Mouse (Mus musculus) liver, embryonic 16.5 days (tissue): ENCODE data around the gene Wnt3. TPM values are rescaled to one million over a fixed set of nuclear protein-coding genes. Genes with fewer than 3 reads are reported as not detected.

Source experiments
- ATAC-seq: fragments of 200-750 bp; cut with Nextera tagmentation; 2 replicates; pipeline ENCODE4 v1.8.0; 2017; ENCODE audit warnings: low read depth, mild to moderate bottlenecking, moderate number of reproducible peaks, moderate library complexity
- H3K27ac ChIP-seq: fragments of 300-500 bp; sonication (generic); 2 replicates; pipeline ENCODE4 v1.5.1; 2014; ENCODE audit warnings: mild to moderate bottlenecking, low read length
- H3K27me3 ChIP-seq: fragments of 300-500 bp; sonication (generic); 2 replicates; pipeline ENCODE4 v1.6.1; 2014; ENCODE audit warnings: low read depth, low read length, mixed read lengths; ENCODE audit not compliant: control insufficient read depth, insufficient read depth
- H3K36me3 ChIP-seq: fragments of 300-500 bp; sonication (generic); 2 replicates; pipeline ENCODE4 v1.6.1; 2014; ENCODE audit warnings: mild to moderate bottlenecking; ENCODE audit not compliant: control insufficient read depth, insufficient read depth
- H3K4me1 ChIP-seq: fragments of 300-500 bp; sonication (generic); 2 replicates; pipeline ENCODE4 v1.6.1; 2014; ENCODE audit warnings: low read depth, low read length, mixed read lengths; ENCODE audit not compliant: control insufficient read depth
- H3K4me2 ChIP-seq: fragments of 300-500 bp; sonication (generic); 2 replicates; pipeline ENCODE4 v1.6.1; 2014; ENCODE audit warnings: low read depth, low read length, mixed read lengths
- H3K4me3 ChIP-seq: fragments of 300-500 bp; sonication (generic); 2 replicates; pipeline ENCODE4 v1.5.1; 2014; ENCODE audit warnings: low read depth, mild to moderate bottlenecking, low read length
- H3K9ac ChIP-seq: fragments of 300-500 bp; sonication (generic); 2 replicates; pipeline ENCODE4 v1.6.1; 2014; ENCODE audit warnings: low read depth, low read length
- H3K9me3 ChIP-seq: fragments of 300-500 bp; sonication (generic); replicated peaks from 2 replicates; pipeline ENCODE4 v1.6.1; 2016; ENCODE audit warnings: low read length; ENCODE audit not compliant: control insufficient read depth
- WGBS: fragments of 180-500 bp; shearing (Covaris S2); extraction: QIAGEN DNeasy Blood & Tissue Kit; methylation state at CpG from one replicate; pipeline ENCODE4 v1.1.7; 2014; ENCODE audit not compliant: insufficient replicate concordance; 5-methylcytosine and 5-hydroxymethylcytosine counted together
- polyA plus RNA-seq: library from polyadenylated mRNA; unstranded; fragments of >200 nt; fragmentation: Nextera tagmentation; extraction: Ambion mirVana; gene quantifications from 2 replicates; pipeline ENCODE4 v1.2.1, GENCODE M21; 2015

Gene Wnt3
- polyA plus RNA-seq, 1 experiment from 2014 or later: not detected

DNA sequence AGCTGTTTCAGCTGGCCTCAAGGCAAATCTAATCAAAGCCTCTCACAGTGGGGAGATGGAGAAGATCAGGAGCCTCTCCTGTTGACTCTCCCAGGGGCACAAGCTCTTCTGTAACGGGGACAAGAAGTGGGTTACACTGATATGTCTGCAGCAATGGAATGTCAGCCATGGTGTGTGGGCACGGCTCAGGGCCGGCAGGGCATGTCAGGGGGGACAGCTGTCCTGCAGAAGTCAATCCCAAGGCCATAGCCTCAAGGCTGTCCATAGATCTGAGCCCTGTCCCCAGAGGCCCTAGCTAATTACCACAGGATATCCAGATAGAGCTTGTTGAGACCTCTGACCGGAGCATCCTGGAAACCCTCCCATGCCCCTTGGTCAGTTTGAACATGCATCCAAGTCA, 30.9 kb downstream of the Wnt3 start:
- Histone ChIP-seq H3K27ac (no peak overlapping the region), H3K4me1 (no peaks in the 10 kb centered on the region), H3K4me2 (no peak overlapping the region), H3K4me3 (no peak overlapping the region), H3K27me3 (peaks cover 22% of the 10 kb centered on the region), H3K9ac (no peak overlapping the region), H3K9me3 (no peaks in the 10 kb centered on the region), H3K36me3 (no peaks in the 10 kb centered on the region)
- WGBS: 57% methylated on average over 4 of the region's 4 CpGs
- ATAC-seq: no peak

DNA sequence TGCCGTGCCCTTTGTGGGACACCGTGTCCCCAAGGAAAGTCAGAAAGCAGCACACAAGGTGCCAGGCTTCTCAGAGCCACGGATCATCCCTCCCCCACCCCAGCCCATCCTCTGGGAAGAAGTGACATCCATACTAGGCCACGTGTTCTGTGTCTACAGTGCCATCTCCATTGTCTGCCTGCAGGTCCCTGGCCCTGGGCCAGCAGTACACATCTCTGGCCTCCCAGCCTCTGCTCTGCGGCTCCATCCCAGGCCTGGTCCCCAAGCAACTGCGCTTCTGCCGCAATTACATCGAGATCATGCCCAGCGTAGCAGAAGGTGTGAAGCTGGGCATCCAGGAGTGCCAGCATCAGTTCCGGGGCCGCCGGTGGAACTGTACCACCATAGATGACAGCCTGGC, 34.0 kb downstream of the Wnt3 start:
- Histone ChIP-seq H3K9me3 (no peaks in the 10 kb centered on the region), H3K27ac (no peak overlapping the region), H3K36me3 (no peaks in the 10 kb centered on the region), H3K4me1 (no peaks in the 10 kb centered on the region), H3K4me3 (no peak overlapping the region), H3K9ac (no peak overlapping the region), H3K4me2 (no peak overlapping the region), H3K27me3 (peaks cover 49% of the 10 kb centered on the region)
- 34% methylated on average over 12 of the region's 12 CpGs for WGBS
- no peak for ATAC-seq

DNA sequence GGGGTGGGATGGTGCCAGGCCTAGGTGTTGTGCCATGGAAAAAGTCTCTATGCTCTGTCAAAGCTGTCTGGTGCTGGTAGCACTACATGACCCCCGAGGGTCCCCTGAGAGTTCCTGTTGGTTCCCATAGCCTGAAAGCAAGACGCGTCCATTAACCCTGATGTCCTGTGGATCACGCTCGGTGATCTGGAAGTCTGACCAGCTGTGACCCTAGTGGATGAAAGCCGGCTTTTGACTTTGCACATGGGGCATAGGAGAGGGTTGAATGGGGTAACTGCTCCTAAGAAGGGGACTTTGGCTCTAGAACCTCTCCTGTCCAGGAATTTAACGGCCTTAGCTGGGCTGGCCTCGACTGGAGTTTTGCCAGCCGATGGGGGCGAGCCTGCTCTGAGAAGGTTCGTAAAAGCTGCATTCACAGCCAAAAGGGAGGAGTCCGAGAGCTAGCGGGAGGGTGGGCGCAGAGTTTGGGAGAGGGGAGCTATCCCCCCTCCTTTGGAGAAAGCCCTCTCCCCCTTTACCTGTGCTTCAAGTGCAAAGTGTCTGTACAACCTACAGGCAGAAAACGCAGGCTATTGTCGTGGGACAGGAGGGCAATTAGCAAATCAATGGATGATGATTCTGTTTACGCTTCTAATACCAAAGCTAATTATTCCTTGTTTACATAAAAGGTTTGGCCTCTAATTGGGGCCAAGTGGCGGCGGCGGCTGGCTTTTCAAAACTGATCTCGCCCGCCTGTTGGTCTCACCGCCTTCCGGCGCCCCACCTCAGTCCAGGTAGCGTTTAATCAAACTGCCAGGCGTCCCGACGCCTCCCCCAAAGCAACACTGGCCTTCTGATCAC, 35.0 kb downstream of the Wnt3 start:
- H3K27ac ChIP-seq: no peak overlapping the region
- ATAC-seq: no peak
- no peaks in the 10 kb centered on the region for H3K9me3 ChIP-seq
- no peaks in the 10 kb centered on the region for H3K36me3 ChIP-seq
- 5% methylated on average over 29 of the region's 29 CpGs for WGBS
- H3K9ac ChIP-seq: no peak overlapping the region
- H3K27me3 ChIP-seq: peaks cover 53% of the 10 kb centered on the region
- no peaks in the 10 kb centered on the region for H3K4me1 ChIP-seq
- peak overlapping the region; percentile 66 for H3K4me2 ChIP-seq
- H3K4me3 ChIP-seq: peak overlapping the region; percentile 52; the same call in 1 of the 2 replicates

DNA sequence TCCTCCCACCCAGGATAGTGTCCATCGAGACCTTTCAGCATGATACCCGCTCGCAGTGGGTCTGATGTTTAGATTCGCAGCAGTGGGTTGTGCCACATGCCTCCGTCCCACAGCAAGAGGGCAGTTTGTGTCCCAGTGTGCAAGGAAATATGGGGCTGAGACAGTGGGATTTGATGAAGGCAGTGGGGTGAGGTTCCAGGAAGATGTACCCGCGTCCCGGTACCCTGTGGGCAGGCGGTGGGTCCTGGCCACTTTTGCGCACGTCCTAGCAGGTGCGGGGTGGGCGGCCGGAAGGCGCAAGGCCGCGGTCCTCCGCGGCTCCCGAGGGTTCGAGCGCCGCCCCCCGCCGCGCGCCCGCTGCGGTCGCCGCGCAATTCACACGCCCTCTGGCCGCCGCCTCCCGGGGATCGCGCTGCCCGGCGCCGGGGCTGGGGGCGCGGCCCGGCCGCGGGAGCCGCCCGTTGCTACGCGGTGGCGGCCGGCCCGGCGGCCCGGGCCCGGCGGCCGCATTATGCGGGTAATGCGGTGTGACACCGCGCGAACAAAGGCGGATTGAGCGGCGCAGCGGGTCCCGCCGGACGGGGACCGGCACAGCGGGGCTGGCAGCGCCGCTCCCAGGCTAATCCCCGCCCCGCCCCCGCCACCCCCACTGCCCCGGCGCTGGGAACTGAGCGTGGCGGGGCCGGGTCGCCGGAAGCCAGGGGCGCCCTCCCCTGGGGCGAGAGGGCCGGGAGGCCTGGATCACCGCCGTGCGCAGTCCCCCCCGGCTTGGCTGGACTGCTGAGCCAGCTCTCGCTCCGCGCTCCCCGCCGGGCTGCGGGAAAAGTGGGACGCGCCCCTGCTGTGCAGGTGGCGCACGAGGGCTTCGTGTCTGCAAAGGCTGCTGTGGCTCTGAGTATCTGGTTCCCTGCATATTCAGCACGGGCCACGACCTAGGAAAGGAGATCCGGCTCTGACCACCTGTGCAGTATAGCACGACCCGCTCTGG, 36.0 kb downstream of the Wnt3 start:
- no peak for ATAC-seq

DNA sequence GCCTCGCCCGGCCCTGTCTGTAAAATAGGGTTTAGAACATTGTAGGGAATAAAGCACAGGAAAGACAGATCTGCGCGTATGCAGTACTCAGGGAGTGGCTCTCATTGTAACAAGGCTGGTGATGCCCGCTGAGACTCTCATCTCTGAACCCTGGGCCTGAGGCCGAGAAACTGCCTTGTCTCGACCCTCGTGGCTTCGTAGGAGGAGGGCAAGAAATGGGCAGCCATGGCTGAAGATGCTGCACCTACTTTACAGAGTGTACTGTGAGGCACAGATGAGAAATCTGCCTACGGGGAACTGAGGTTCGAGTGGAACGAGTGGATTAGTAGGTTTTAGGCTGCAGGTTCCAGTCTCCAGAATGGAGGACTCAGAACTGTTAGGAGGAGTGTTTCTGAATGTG, 36.7 kb downstream of the Wnt3 start:
- no peak overlapping the region for H3K9ac ChIP-seq
- no peak overlapping the region for H3K27ac ChIP-seq
- peaks cover 53% of the 10 kb centered on the region for H3K27me3 ChIP-seq
- H3K4me1 ChIP-seq: no peaks in the 10 kb centered on the region
- peak overlapping the region; percentile 52; the same call in 1 of the 2 replicates for H3K4me3 ChIP-seq
- no peak overlapping the region for H3K4me2 ChIP-seq
- H3K36me3 ChIP-seq: no peaks in the 10 kb centered on the region
- ATAC-seq: no peak
- no peaks in the 10 kb centered on the region for H3K9me3 ChIP-seq
- 25% methylated on average over 12 of the region's 12 CpGs for WGBS

More for the DNA sequence above, 36.0 kb downstream of the Wnt3 start:
- Histone ChIP-seq H3K4me3 (peak overlapping the region; percentile 52), H3K27me3 (peaks cover 53% of the 10 kb centered on the region), H3K27ac (no peak overlapping the region), H3K4me2 (peak overlapping the region; percentile 66), H3K9me3 (no peaks in the 10 kb centered on the region), H3K9ac (no peak overlapping the region), H3K4me1 (no peaks in the 10 kb centered on the region), H3K36me3 (no peaks in the 10 kb centered on the region)
- WGBS: under 1% methylated on average over 72 of the region's 107 CpGs

DNA sequence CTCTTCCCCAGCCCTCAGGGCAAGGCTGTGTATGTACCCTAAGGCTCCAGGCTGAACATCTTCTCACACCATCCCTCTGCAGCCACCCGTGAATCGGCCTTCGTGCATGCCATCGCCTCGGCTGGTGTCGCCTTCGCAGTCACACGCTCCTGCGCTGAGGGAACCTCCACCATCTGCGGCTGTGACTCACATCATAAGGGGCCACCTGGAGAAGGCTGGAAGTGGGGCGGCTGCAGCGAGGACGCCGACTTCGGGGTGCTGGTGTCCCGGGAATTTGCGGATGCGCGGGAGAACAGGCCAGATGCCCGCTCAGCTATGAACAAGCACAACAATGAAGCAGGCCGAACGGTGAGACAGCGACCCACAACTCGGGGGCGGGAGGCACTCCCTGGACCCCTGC, 37.3 kb downstream of the Wnt3 start:
- peaks cover 53% of the 10 kb centered on the region for H3K27me3 ChIP-seq
- no peak overlapping the region for H3K27ac ChIP-seq
- no peak overlapping the region for H3K4me3 ChIP-seq
- no peak for ATAC-seq
- H3K9ac ChIP-seq: no peak overlapping the region
- no peaks in the 10 kb centered on the region for H3K4me1 ChIP-seq
- no peaks in the 10 kb centered on the region for H3K9me3 ChIP-seq
- H3K4me2 ChIP-seq: no peak overlapping the region
- no peaks in the 10 kb centered on the region for H3K36me3 ChIP-seq
- 69% methylated on average over 25 of the region's 25 CpGs for WGBS

DNA sequence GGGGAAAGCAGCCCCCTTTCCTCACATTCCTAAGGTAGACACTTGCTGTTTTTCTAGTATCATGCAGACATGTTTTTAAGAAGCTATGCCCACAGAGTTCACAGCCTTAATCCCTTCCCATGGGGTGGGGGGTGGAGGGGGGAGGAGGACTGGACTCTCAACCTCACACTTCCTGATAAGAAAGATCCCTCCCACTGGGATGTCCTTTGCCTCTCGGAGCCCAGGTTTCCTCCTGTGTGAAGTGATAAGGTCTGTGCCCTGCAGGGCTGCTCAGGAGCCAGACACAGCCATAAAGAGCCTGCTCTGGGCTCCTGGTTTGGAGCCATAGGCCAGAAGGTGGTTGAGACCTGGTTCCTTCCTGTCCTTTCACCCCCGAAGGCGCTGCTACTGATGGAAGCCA, 40.9 kb downstream of the Wnt3 start:
- ATAC-seq: no peak
- no peak overlapping the region for H3K9ac ChIP-seq
- WGBS: 10% methylated on average over 3 of the region's 3 CpGs

DNA sequence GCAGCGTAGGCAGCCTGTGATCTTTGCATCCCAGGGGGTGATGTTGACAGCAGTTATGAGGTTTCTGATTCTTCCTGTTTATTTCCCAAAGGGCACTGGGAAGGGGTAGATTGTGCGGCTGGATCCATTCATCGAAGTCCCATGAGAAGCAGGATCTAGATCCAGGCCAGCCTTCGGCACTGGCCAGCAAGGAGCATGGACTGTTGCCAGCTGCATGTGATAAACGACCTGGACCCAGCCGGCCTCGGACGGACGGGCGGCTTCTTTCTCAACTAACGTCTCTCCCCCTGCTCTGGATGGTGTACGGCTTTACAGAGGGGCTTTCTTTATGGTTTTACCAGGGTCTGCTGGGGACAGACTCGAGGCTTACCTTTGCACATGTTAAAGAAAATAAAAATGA, 42.0 kb downstream of the Wnt3 start:
- H3K36me3 ChIP-seq: no peaks in the 10 kb centered on the region
- H3K4me2 ChIP-seq: no peak overlapping the region
- H3K9ac ChIP-seq: no peak overlapping the region
- peaks cover 20% of the 10 kb centered on the region for H3K27me3 ChIP-seq
- no peak overlapping the region for H3K4me3 ChIP-seq
- no peaks in the 10 kb centered on the region for H3K4me1 ChIP-seq
- 65% methylated on average over 13 of the region's 13 CpGs for WGBS
- ATAC-seq: no peak
- no peak overlapping the region for H3K27ac ChIP-seq
- no peaks in the 10 kb centered on the region for H3K9me3 ChIP-seq

More for the DNA sequence above, 40.9 kb downstream of the Wnt3 start:
- Histone ChIP-seq H3K4me2 (no peak overlapping the region), H3K27ac (no peak overlapping the region), H3K4me1 (no peaks in the 10 kb centered on the region), H3K9me3 (no peaks in the 10 kb centered on the region), H3K4me3 (no peak overlapping the region), H3K36me3 (no peaks in the 10 kb centered on the region), H3K27me3 (peaks cover 31% of the 10 kb centered on the region)
